Mouse (Mus musculus): ENCODE measurements around the gene Bank1. TPM values are rescaled to one million over a fixed set of nuclear protein-coding genes. Genes with fewer than 3 reads are reported as not detected.

Bank1 gene
- polyA plus RNA-seq, 1 experiment = 0.37 TPM

GRCm38 (mm10) chr3:136039446-136039845 is 286.4 kb downstream of the Bank1 start:
- Histone ChIP-seq H3K4me3 (replicated peaks) (no peak overlapping the region), H3K36me3 (replicated peaks; ENCODE audit: low read length) (no peaks in the 10 kb centered on the region), H3K4me1 (peaks cover 8% of the 10 kb centered on the region), H3K27me3 (replicated peaks) (no peaks in the 10 kb centered on the region), H3K9me3 (peaks cover 12% of the 10 kb centered on the region)
- no peak for TF ChIP-seq FLI1 (IDR thresholded peaks at IDR 0.05; ENCODE audit: low read length)
- TF ChIP-seq GATA1 (IDR thresholded peaks at IDR 0.05; ENCODE audit: borderline replicate concordance, low read length) = no peak

- no peaks in the 10 kb centered on the region for H3K36me3 ChIP-seq (replicated peaks; ENCODE audit: low read length)
- no peaks in the 10 kb centered on the region for H3K27me3 ChIP-seq (replicated peaks)
- H3K9me3 ChIP-seq = no peaks in the 10 kb centered on the region
- H3K4me1 ChIP-seq = peaks cover 8% of the 10 kb centered on the region
- no peak overlapping the region for H3K4me3 ChIP-seq (replicated peaks)
- TF ChIP-seq FLI1 (IDR thresholded peaks at IDR 0.05; ENCODE audit: low read length) = no peak
Measured at GRCm38 (mm10) chr3:136037254-136037653, 288.6 kb downstream of the Bank1 start.

- no peaks in the 10 kb centered on the region for H3K36me3 ChIP-seq (replicated peaks; ENCODE audit: low read length)
- no peak overlapping the region for H3K4me3 ChIP-seq (replicated peaks)
- no peaks in the 10 kb centered on the region for H3K9me3 ChIP-seq
- TF ChIP-seq GATA1 (IDR thresholded peaks at IDR 0.05; ENCODE audit: borderline replicate concordance, low read length) (no peak), FLI1 (IDR thresholded peaks at IDR 0.05; ENCODE audit: low read length) (no peak)
- peaks cover 8% of the 10 kb centered on the region for H3K4me1 ChIP-seq
- no peaks in the 10 kb centered on the region for H3K27me3 ChIP-seq (replicated peaks)
Measured at GRCm38 (mm10) chr3:136035784-136036183, 290.1 kb downstream of the Bank1 start.

GRCm38 (mm10) chr3:136024876-136025275 is 301.0 kb downstream of the Bank1 start:
- H3K4me1 ChIP-seq = no peaks in the 10 kb centered on the region
- TF ChIP-seq GATA1 (IDR thresholded peaks at IDR 0.05; ENCODE audit: borderline replicate concordance, low read length) (no peak), FLI1 (IDR thresholded peaks at IDR 0.05; ENCODE audit: low read length) (no peak)
- no peaks in the 10 kb centered on the region for H3K36me3 ChIP-seq (replicated peaks; ENCODE audit: low read length)
- no peak overlapping the region for H3K4me3 ChIP-seq (replicated peaks)
- no peaks in the 10 kb centered on the region for H3K9me3 ChIP-seq
- H3K27me3 ChIP-seq (replicated peaks) = no peaks in the 10 kb centered on the region

GRCm38 (mm10) chr3:136017517-136017916 is 308.3 kb downstream of the Bank1 start:
- H3K27me3 ChIP-seq (replicated peaks) = no peaks in the 10 kb centered on the region
- H3K4me3 ChIP-seq (replicated peaks) = no peak overlapping the region
- no peaks in the 10 kb centered on the region for H3K36me3 ChIP-seq (replicated peaks; ENCODE audit: low read length)
- TF ChIP-seq GATA1 (IDR thresholded peaks at IDR 0.05; ENCODE audit: borderline replicate concordance, low read length) = no peak
- no peak for TF ChIP-seq FLI1 (IDR thresholded peaks at IDR 0.05; ENCODE audit: low read length)
- no peaks in the 10 kb centered on the region for H3K9me3 ChIP-seq
- no peaks in the 10 kb centered on the region for H3K4me1 ChIP-seq

- Histone ChIP-seq H3K4me3 (replicated peaks) (no peak overlapping the region), H3K27me3 (replicated peaks) (no peaks in the 10 kb centered on the region)
- TF ChIP-seq FLI1 (IDR thresholded peaks at IDR 0.05; ENCODE audit: low read length) (no peak), GATA1 (IDR thresholded peaks at IDR 0.05; ENCODE audit: borderline replicate concordance, low read length) (no peak)
Measured at GRCm38 (mm10) chr3:136010616-136011015, 315.2 kb downstream of the Bank1 start.

GRCm38 (mm10) chr3:136007846-136008245 is 318.0 kb downstream of the Bank1 start:
- Histone ChIP-seq H3K4me3 (replicated peaks) (no peak overlapping the region), H3K4me1 (peaks cover 6% of the 10 kb centered on the region; the same call in 1 of the 2 replicates), H3K27me3 (replicated peaks) (no peaks in the 10 kb centered on the region), H3K36me3 (replicated peaks; ENCODE audit: low read length) (no peaks in the 10 kb centered on the region), H3K9me3 (peaks cover 3% of the 10 kb centered on the region; the same call in 1 of the 2 replicates)
- TF ChIP-seq GATA1 (IDR thresholded peaks at IDR 0.05; ENCODE audit: borderline replicate concordance, low read length) (no peak), FLI1 (IDR thresholded peaks at IDR 0.05; ENCODE audit: low read length) (no peak)

More at GRCm38 (mm10) chr3:136010616-136011015, 315.2 kb downstream of the Bank1 start:
- H3K9me3 ChIP-seq = no peaks in the 10 kb centered on the region
- peaks cover 2% of the 10 kb centered on the region; the same call in 1 of the 2 replicates for H3K4me1 ChIP-seq
- no peaks in the 10 kb centered on the region for H3K36me3 ChIP-seq (replicated peaks; ENCODE audit: low read length)

GRCm38 (mm10) chr3:136007081-136007828 is 318.6 kb downstream of the Bank1 start:
- Histone ChIP-seq H3K4me3 (replicated peaks) (no peak overlapping the region), H3K36me3 (replicated peaks; ENCODE audit: low read length) (no peaks in the 10 kb centered on the region), H3K27me3 (replicated peaks) (no peaks in the 10 kb centered on the region), H3K4me1 (peaks cover 6% of the 10 kb centered on the region; the same call in 1 of the 2 replicates), H3K9me3 (peaks cover 3% of the 10 kb centered on the region; the same call in 1 of the 2 replicates)
- TF ChIP-seq FLI1 (IDR thresholded peaks at IDR 0.05; ENCODE audit: low read length) (no peak), GATA1 (IDR thresholded peaks at IDR 0.05; ENCODE audit: borderline replicate concordance, low read length) (no peak)
